Mouse (Mus musculus): ENCODE measurements at regions not wholly inside any gene's neighbourhood (a gene's known extent, or its start where the extent isn't known, plus 50 kb on each side); places are given as distances from the start of the nearest gene placed in this dataset.
A peak's percentile ranks its signal among the peaks of the same experiment; 100 is the strongest.

- peak; percentile 58 for DNase-seq (ENCODE audit: low read depth, low spot score)
- in situ Hi-C loops (cut with MboI; ENCODE audit: low sequenced_read_pairs in 2 of 2, unreplicated experiment in 2 of 2), result loop anchor here (5.0 to 25.0 kb wide), 5 partner anchors 277 to 654 kb away; partner anchors contain the start of gene Bcl2l14 (in 1 of the 2)
- H3K4me1 ChIP-seq (ENCODE audit: control insufficient read depth in 2 of 2, insufficient read depth in 2 of 2, low read length in 2 of 2, poor library complexity in 1 of 2), result peaks cover 6 to 8% of the 10 kb centered on the region in 2 experiments
- H3K27ac ChIP-seq (ENCODE audit: insufficient read depth, low read depth, low read length, poor library complexity, severe bottlenecking), result no peak overlapping the region
- TF ChIP-seq MAFK (IDR thresholded peaks at IDR 0.05; ENCODE audit: insufficient read depth, low read depth, low read length) (no peak), CHD2 (IDR thresholded peaks at IDR 0.05; ENCODE audit: low read depth, low read length) (no peak), ZC3H11A (IDR thresholded peaks at IDR 0.05; ENCODE audit: borderline replicate concordance, low read depth, low read length) (peak; percentile 98), ZNF384 (IDR thresholded peaks at IDR 0.05; ENCODE audit: low read depth, low read length) (no peak), HCFC1 (IDR thresholded peaks at IDR 0.05; ENCODE audit: borderline replicate concordance, insufficient read depth, low read length) (no peak)
- H3K9me3 ChIP-seq (ENCODE audit: control insufficient read depth, insufficient read depth, low read depth, low read length), result no peaks in the 10 kb centered on the region
- no peak overlapping the region for H3K9ac ChIP-seq (ENCODE audit: insufficient read depth, low read depth, low read length, poor library complexity, severe bottlenecking)
- no peak overlapping the region for H3K4me3 ChIP-seq (ENCODE audit: insufficient read depth in 1 of 2, low read depth in 1 of 2, low read length in 2 of 2, poor library complexity in 1 of 2, severe bottlenecking in 1 of 2)
- H3K36me3 ChIP-seq (ENCODE audit: control insufficient read depth, insufficient read depth, low read length, poor library complexity, severe bottlenecking), result no peaks in the 10 kb centered on the region
These were observed 74.8 kb upstream of the Etv6 start for GRCm38 (mm10) chr6:133960713-133961112.

- Histone ChIP-seq H3K4me3 (ENCODE audit: insufficient read depth in 1 of 2, low read depth in 1 of 2, low read length in 2 of 2, poor library complexity in 1 of 2, severe bottlenecking in 1 of 2) (no peak overlapping the region), H3K9me3 (ENCODE audit: control insufficient read depth, insufficient read depth, low read depth, low read length) (no peaks in the 10 kb centered on the region), H3K4me1 (ENCODE audit: control insufficient read depth in 2 of 2, insufficient read depth in 2 of 2, low read length in 2 of 2, poor library complexity in 1 of 2) (peaks cover 6 to 8% of the 10 kb centered on the region in 2 experiments), H3K36me3 (ENCODE audit: control insufficient read depth, insufficient read depth, low read length, poor library complexity, severe bottlenecking) (no peaks in the 10 kb centered on the region), H3K9ac (ENCODE audit: insufficient read depth, low read depth, low read length, poor library complexity, severe bottlenecking) (no peak overlapping the region), H3K27ac (ENCODE audit: insufficient read depth, low read depth, low read length, poor library complexity, severe bottlenecking) (no peak overlapping the region)
- TF ChIP-seq ZC3H11A (IDR thresholded peaks at IDR 0.05; ENCODE audit: borderline replicate concordance, low read depth, low read length) (no peak), MAFK (IDR thresholded peaks at IDR 0.05; ENCODE audit: insufficient read depth, low read depth, low read length) (no peak), ZNF384 (IDR thresholded peaks at IDR 0.05; ENCODE audit: low read depth, low read length) (no peak), HCFC1 (IDR thresholded peaks at IDR 0.05; ENCODE audit: borderline replicate concordance, insufficient read depth, low read length) (no peak), CHD2 (IDR thresholded peaks at IDR 0.05; ENCODE audit: low read depth, low read length) (no peak)
- in situ Hi-C loops (cut with MboI; ENCODE audit: low sequenced_read_pairs in 2 of 2, unreplicated experiment in 2 of 2), result loop anchor here (5.0 to 25.0 kb wide), 5 partner anchors 275 to 652 kb away; partner anchors contain the start of gene Bcl2l14 (in 1 of the 2)
- DNase-seq (ENCODE audit: low read depth, low spot score), result no peak
These were observed 72.9 kb upstream of the Etv6 start for GRCm38 (mm10) chr6:133962641-133963040.

DNA sequence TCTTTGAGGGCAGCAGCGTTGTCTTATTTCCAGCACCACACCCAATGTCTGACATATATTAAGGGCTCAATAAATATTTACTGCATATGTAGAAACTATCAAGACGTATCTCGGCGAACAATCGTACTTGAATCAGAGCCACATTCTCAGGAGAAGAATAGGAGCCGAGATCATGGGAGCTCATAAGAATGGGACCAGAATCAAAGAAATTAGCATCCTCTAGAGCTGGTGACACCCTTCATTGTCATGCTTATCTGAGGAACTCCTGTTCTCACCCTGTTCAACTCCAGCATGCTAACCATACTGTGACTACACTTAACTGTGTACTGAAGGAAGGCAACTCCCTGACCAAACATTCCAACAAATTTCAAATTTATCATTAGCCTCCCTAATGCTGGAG is 72.2 kb upstream of the Etv6 start:
- DNase-seq (ENCODE audit: low read depth, low spot score), result peak; percentile 58
- Histone ChIP-seq H3K9me3 (ENCODE audit: control insufficient read depth, insufficient read depth, low read depth, low read length) (no peaks in the 10 kb centered on the region), H3K4me3 (ENCODE audit: insufficient read depth in 1 of 2, low read depth in 1 of 2, low read length in 2 of 2, poor library complexity in 1 of 2, severe bottlenecking in 1 of 2) (no peak overlapping the region), H3K4me1 (ENCODE audit: control insufficient read depth in 2 of 2, insufficient read depth in 2 of 2, low read length in 2 of 2, poor library complexity in 1 of 2) (peaks cover 6 to 8% of the 10 kb centered on the region in 2 experiments), H3K9ac (ENCODE audit: insufficient read depth, low read depth, low read length, poor library complexity, severe bottlenecking) (no peak overlapping the region), H3K36me3 (ENCODE audit: control insufficient read depth, insufficient read depth, low read length, poor library complexity, severe bottlenecking) (no peaks in the 10 kb centered on the region), H3K27ac (ENCODE audit: insufficient read depth, low read depth, low read length, poor library complexity, severe bottlenecking) (no peak overlapping the region)
- TF ChIP-seq ZNF384 (IDR thresholded peaks at IDR 0.05; ENCODE audit: low read depth, low read length) (no peak), HCFC1 (IDR thresholded peaks at IDR 0.05; ENCODE audit: borderline replicate concordance, insufficient read depth, low read length) (no peak), ZC3H11A (IDR thresholded peaks at IDR 0.05; ENCODE audit: borderline replicate concordance, low read depth, low read length) (no peak), CHD2 (IDR thresholded peaks at IDR 0.05; ENCODE audit: low read depth, low read length) (no peak), MAFK (IDR thresholded peaks at IDR 0.05; ENCODE audit: insufficient read depth, low read depth, low read length) (no peak)
- in situ Hi-C loops (cut with MboI; ENCODE audit: low sequenced_read_pairs in 2 of 2, unreplicated experiment in 2 of 2), result loop anchor here (5.0 to 25.0 kb wide), 5 partner anchors 274 to 652 kb away; partner anchors contain the start of gene Bcl2l14 (in 1 of the 2)

DNA sequence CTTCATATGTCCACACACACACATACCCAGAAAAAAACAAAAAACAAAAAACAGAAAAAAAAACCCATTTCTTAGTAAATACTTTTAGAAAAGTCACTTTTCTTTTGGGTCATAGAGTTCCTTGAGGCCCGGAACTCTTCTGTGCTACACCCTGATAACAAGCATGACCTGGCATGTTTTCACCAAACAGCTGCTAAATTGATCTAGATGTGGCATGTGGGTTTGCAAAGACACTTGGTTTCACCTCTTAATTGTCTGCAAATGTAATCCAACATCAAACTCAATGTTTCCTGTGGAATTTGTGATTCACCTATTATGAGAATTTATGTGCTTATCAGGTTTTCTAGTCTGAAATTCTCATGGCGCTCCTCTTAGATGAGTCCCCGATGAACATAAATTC is 68.2 kb upstream of the Etv6 start:
- H3K4me1 ChIP-seq (ENCODE audit: control insufficient read depth in 2 of 2, insufficient read depth in 2 of 2, low read length in 2 of 2, poor library complexity in 1 of 2), result peaks cover 6% of the 10 kb centered on the region in 2 experiments
- TF ChIP-seq CHD2 (IDR thresholded peaks at IDR 0.05; ENCODE audit: low read depth, low read length), result no peak
- TF ChIP-seq MAFK (IDR thresholded peaks at IDR 0.05; ENCODE audit: insufficient read depth, low read depth, low read length), result no peak
- no peak for TF ChIP-seq ZC3H11A (IDR thresholded peaks at IDR 0.05; ENCODE audit: borderline replicate concordance, low read depth, low read length)
- TF ChIP-seq HCFC1 (IDR thresholded peaks at IDR 0.05; ENCODE audit: borderline replicate concordance, insufficient read depth, low read length), result no peak
- TF ChIP-seq ZNF384 (IDR thresholded peaks at IDR 0.05; ENCODE audit: low read depth, low read length), result no peak
- no peak overlapping the region for H3K27ac ChIP-seq (ENCODE audit: insufficient read depth, low read depth, low read length, poor library complexity, severe bottlenecking)
- in situ Hi-C loops (cut with MboI; ENCODE audit: low sequenced_read_pairs in 2 of 2, unreplicated experiment in 2 of 2), result loop anchor here (10.0 to 25.0 kb wide), 4 partner anchors 270 to 648 kb away; partner anchors contain the start of gene Bcl2l14 (in 1 of the 2)
- no peak overlapping the region for H3K4me3 ChIP-seq (ENCODE audit: insufficient read depth in 1 of 2, low read depth in 1 of 2, low read length in 2 of 2, poor library complexity in 1 of 2, severe bottlenecking in 1 of 2)
- no peak overlapping the region for H3K9ac ChIP-seq (ENCODE audit: insufficient read depth, low read depth, low read length, poor library complexity, severe bottlenecking)
- H3K9me3 ChIP-seq (ENCODE audit: control insufficient read depth, insufficient read depth, low read depth, low read length), result no peaks in the 10 kb centered on the region
- H3K36me3 ChIP-seq (ENCODE audit: control insufficient read depth, insufficient read depth, low read length, poor library complexity, severe bottlenecking), result no peaks in the 10 kb centered on the region
- DNase-seq (ENCODE audit: low read depth, low spot score), result no peak
